Mouse (Mus musculus) left cerebral cortex, postnatal 36 days (tissue): ENCODE results near the gene Lin7a. TPM values are rescaled to one million over a fixed set of nuclear protein-coding genes. Genes with fewer than 3 reads are reported as not detected.

Experiments
- DNase-seq, 2 experiments: peaks; one replicate each; pipeline ENCODE4 v3.0.0; 2021 to 2022; ENCODE audit warnings: low spot score in 2 of 2, mixed read lengths in 1 of 2
- intact Hi-C: fragments of 180-260 bp; cut with DNase I; formaldehyde crosslinking; loops from one replicate; pipeline ENCODE4 v1.15.1; 2025
- total RNA-seq, 2 experiments: library from RNA; stranded (reverse); gene quantifications; 2 replicates each; pipeline ENCODE4 v1.2.3; 2021

Gene Lin7a
- total RNA-seq, 2 experiments from 2014 or later: 60.9 to 64.2 TPM

DNA sequence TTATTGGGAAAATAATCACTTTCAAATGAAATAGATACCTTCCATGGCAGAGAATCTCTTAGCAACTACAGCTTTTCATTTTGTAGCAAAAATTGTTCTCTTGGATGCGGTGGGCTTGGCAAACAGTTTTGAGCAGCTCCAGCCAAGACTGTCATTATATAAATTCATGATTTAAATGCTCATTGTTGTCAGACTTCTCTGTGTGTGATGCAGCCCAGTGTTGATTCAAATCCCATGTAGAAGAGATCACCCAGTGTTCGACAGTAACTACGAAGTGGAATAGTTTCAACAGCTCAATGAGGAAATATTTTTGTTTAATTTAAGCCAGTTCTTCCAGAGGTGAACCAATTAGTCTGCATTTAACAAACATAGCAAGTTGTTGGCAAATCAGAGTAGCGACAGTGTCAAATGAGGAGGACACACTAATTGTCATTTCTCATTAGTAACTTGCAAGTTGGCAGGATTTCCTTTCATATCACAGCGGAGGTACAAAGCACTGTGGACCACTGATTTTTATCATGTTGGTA, 39.5 kb downstream of the Lin7a start:
- intact Hi-C loops: no loop called here
- DNase-seq: no peak

DNA sequence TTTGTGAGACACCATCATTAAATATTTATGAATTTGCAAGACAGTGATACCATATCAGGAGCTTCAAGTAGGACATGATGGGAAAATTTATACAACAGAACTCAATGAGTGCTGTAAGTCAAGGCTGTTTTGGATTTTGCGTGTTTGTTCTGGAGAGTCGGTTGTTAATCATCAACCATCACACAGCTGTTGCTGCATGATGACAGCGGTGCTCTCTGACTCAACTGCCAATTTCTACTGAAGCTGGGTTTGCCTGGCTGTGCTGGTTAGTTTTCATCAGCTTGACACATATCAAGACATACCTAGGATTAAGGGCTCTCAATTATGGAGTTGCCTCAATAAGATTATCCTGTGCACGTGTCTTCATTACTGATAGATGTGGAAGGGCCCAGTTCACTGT, 41.1 kb downstream of the Lin7a start:
- DNase-seq: no peak
- intact Hi-C loops: no loop called here

DNA sequence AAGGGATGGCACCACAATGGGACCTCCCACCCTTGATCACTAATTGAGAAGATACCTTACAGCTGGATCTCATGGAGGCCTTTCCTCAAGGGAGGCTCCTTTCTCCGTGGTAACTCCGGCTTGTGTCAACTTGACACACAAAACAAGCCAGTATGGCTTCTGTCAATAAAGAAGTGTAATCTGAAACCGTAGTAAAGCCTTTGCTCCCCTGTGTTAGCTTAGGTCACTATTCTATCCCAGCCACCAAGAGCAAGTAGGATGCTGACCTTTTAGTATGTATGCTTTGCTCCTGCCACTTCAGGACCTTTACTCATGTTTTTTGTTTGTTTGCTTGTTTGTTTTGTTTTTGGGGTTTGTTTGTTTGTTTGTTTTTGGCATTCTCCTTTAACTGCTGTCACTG, 41.9 kb downstream of the Lin7a start:
- no peak for DNase-seq
- intact Hi-C loops: no loop called here

DNA sequence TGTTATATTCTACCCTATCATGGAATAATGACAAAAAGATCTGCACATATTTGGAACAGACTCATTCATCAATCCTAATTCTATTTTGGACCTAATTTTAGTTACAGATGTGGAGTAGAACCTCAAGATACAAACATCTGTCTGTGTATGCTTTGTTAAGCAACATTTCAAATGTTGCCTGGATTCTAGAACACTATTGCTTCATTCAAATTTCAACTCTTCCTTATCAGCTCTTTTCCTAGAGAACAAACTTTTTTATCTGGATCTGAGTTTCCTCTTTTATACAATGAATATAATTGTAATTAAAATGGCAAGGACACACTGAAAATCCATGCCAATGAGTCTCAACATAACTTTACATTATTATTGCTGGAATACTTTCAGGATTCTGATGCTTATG, 43.8 kb downstream of the Lin7a start:
- intact Hi-C loops: no loop called here
- DNase-seq: no peak

DNA sequence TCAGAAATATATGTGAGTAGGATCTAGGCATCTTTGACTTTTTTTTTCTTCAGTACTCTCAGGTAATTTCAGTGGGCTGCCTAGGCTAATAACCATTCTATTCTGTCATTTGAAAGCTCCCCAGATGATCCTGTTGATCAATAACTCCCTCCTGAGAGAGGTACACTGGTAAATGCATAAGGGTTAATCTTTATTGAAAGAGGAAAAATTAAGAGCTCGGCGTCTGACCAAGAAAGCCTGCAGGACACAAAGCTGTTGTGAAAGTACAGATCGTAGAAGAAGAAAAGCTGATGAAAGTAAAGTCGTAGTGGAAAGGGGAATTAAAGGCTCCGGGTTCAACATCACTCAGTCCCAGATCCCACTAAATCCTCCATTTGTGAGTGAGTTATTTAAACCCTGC, 44.2 kb downstream of the Lin7a start:
- DNase-seq: no peak
- intact Hi-C loops: no loop called here

DNA sequence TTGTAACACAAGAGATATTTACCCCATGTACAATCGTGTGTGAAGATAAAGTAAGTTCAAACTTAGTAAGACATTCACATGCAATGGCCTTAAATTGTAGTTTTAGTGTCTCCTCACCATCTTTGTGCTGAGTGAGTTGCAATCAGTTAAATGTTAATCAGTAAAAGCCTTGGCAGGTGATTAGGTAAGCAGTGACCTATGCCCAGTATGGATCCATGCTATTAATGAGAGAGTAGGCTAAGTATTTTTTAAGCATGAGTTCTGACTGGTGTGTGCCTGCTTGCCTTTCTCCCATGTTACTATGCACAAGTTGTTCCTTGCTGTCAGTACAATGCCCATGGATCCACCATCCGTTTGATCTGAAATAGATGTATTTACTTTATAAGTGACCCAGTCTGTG, 44.6 kb downstream of the Lin7a start:
- no peak for DNase-seq
- intact Hi-C loops: no loop called here

DNA sequence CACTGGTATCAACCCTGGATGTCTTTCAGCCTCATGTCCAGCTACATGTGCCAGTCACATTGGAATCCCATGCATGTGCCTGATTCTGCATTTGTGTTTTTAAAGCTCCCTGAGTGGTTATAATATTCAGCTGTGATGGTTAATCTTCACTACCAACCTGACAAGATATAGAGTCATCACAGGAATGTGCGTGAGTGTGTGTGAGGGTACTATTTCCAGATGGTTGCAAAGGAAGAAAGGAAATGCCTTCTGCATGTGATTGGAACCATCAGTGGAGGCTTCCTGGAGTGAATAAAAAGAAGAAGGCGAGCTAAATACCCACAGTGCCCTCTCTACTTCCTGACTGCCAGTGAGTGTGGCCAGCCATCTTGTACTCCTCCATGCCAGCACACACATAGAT, 48.2 kb downstream of the Lin7a start:
- intact Hi-C loops: no loop called here
- no peak for DNase-seq

DNA sequence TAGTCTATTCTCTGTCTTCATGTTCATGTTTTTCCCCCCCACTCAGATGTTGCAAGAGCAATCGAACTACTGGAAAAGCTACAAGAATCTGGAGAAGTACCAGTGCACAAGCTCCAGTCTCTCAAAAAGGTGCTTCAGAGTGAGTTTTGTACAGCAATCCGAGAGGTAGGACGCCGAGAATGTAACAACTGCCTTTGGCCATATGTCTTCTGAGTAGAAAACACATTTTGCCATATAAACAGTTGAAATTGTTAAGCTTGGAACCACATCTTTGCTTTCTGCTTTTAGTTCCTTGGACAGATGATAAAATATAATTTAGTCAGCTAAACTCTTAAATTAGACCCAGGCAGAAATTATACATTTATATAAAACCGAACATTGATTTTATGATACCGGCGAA, 52.4 kb downstream of the Lin7a start:
- no peak for DNase-seq
- intact Hi-C loops: no loop called here

DNA sequence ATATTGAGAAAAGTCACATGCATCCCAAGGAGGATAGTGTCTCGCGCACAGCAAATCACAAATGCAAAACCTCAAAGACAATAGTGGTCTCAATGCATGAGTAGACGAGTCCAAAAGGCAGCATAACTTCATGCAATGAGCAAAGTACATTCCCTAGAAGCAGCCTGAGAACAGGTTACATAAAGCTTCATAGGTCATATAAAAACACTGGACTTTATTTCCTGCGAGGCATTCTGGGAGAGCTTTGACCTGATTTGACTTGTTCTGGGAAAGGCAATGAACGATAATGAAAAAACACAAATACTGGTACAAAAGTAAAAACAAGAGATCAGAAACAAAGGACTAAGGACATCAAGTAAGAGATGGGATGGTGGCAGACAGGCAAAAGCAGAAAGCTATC, 54.1 kb downstream of the Lin7a start:
- DNase-seq: no peak

DNA sequence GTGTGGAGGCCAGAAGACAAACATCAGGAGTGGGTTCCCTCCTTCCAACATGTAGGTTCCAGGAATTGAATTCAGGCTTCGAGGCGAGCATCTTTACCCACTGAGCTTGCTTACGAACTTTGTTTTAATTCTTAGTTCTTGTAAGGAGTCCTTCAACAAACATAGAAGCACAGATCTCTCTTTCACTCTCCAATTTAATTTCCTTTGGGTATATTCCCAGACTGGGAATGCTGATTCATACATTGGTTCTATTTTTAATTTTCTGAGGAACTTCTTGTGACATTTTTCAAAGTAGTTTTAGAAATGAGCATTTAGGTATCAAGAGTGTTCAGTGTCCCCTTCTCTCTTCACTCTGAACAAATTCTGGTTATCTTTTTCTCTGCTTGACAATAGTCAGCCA, 68.0 kb downstream of the Lin7a start:
- intact Hi-C loops: no loop called here
- no peak for DNase-seq

More for the DNA sequence above, 54.1 kb downstream of the Lin7a start:
- intact Hi-C loops: no loop called here

DNA sequence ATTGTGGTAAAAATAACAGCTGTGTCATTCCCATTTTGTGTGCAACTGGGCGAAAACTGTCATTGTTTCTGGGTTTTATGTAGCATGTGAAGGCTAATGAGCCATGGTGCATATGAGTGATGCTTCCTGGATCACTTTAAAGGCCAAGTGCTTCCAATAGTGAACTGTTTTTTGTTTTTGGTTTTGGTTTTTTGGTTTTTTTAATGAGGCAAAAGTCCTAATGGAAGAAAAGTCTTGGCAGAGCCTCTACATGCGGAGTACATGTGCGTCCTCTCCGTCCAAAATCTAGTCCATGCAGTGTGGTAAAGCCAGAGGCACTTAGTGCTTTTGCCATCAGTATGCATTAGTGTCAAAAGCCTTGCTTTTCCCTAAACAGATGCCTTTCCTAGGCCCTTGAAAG, 69.7 kb downstream of the Lin7a start:
- intact Hi-C loops: no loop called here
- DNase-seq: no peak

DNA sequence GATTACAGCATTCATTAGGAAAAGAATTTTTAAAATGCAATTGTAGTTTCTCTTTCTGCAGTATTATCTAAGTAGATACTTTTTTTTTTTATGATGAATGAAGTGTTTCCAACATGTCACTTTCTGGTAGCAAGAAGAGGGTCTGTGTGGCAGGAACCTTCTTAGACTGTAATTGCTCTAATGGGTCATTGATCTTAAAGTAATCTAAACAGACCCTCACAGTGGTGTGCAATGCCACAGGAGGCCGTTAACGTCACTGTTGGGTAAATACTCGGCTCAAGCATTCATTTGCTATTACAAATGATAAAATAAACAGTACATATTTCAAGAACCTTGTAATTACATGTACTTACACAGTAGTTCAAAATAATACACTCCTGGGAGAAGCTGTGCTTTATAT, 72.7 kb downstream of the Lin7a start:
- intact Hi-C loops: no loop called here

DNA sequence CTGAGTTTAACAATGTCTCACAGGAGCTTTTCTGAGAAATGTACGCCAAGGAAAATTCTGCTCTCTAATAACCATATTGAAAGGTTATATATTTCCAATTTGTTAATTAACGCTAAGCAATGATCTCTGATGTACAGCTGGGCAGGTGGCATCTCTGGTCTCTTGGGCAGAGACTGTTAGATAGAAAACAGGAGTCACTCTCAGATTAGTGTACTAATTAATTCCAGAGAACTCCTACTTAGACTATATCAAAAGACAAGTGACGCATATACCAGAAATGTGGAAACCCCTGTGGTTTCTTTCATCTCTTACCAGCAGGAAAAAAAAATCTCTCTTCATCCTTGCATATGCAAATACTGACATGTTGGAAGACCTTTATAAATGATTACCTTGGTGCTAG, 76.4 kb downstream of the Lin7a start:
- intact Hi-C loops: no loop called here
- no peak for DNase-seq

More for the DNA sequence above, 72.7 kb downstream of the Lin7a start:
- no peak for DNase-seq

DNA sequence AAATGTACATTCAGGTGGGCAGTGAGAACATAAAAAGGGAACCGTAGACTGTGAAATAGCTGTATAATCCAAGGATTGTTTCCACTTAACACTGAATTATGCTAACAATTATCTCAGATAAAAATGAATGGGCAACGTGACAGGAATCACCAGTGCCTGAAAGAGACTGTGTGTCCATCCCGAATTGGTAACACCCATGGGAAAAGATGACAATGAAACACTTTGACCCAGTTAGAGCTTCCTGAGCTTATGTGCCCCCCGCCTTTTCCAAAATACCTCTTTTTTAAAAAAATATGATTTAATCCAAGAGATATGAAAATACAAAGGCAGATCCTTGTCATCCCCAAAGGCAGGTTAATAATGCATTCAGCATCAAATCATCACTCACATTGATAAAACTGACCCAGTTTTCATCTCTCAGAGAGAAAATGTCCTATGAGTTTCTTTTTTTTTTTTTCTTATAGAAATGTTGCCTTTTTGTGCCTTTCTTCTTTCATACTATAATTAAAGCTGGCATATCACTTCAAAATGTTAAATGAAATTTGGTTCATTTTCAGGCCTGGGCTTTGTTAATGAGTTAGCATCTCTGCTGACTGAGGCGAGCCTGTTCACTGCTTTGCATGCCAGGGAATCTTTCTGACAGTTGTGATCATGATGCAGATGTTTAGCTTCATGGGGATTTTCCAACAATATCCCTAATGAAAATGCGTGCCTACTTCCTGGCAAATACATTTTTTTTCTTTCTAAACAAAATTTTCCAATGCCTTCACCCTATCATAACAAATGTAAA, 80.4 kb downstream of the Lin7a start:
- DNase-seq: no peak
- intact Hi-C loops: no loop called here

DNA sequence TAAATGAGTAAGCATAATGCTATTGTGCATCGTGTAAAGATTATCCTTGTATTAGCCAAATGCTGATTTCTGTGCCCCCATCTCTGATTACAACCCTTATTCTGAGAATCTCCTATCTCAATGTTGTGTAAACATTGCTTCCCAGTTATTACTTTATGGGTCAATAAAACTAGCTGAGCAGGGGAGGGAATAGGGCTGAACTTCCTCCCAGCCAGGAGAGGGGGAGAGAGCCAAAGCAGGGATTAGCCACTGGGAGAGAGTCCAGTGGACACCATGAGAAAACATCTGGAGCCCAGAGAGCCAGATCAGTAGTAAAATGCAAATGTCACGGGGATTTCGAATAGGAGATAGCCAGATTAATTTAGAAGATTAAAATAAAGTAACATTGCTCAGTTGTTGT, 82.0 kb downstream of the Lin7a start:
- no peak for DNase-seq
- intact Hi-C loops: no loop called here

DNA sequence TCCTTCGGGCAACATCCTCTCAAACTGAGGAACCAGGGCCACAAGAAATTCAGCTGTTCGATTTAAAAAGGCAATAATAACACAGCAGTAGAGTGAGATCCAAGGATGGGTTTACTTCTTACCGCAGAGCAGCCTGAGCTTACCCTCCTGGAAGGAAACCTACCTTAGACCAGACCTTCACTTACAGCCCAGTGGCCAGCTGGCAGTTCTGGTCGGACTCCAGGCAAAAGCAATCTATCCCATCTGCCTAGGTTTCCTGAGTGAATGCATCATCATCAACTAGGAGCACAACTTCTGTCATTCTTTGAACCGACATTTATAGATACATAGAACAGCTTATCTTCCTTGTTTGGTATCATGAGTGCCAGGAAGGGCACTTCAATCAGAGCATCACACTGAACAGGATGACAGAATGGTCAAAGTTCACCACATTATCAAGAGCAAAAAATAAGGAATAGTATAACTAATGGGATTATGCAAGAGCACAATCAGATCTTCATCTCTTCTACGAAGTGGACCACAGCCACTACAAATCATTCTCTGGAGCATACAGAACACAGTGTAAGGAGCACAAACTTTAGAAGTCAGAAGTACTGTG, 87.1 kb downstream of the Lin7a start:
- intact Hi-C loops: no loop called here
- no peak for DNase-seq

DNA sequence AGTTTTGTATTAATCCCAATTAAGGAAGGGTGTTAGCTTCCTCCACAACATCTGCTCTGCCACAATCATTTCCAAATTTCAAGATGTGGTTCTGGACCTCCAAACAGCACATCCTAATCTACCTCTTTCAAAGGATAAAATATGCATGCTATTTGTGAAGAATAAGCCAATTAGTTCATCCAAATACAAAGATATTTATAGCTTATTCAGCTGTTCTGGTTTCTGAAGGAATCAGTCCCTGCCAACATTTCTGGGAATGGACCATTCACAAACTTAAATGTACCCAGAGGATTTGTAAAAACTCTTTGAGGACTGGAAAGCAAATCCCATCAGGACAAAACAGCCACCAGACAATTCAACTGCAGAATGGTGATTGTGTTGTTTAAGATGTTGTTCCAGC, 87.8 kb downstream of the Lin7a start:
- intact Hi-C loops: no loop called here
- no peak for DNase-seq

DNA sequence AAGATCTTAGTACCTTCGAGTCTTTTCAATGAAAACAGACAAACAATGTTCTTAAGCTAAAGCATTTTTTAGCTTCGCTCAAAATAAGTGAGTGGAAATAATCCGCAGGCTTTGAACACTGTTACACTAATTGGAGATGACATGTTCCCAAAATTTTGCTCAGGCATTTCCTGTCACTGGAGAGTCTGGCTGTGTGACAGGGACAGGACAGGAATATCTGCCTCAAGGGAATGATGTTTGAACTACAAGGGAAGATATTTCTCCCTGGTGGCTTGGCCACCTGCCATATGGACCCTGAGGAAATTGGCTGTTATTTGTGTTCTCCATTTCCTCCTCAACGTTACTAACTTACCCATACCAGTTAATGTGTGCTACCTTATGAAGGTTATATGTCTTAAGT, 90.1 kb downstream of the Lin7a start:
- DNase-seq: no peak
- intact Hi-C loops: no loop called here

DNA sequence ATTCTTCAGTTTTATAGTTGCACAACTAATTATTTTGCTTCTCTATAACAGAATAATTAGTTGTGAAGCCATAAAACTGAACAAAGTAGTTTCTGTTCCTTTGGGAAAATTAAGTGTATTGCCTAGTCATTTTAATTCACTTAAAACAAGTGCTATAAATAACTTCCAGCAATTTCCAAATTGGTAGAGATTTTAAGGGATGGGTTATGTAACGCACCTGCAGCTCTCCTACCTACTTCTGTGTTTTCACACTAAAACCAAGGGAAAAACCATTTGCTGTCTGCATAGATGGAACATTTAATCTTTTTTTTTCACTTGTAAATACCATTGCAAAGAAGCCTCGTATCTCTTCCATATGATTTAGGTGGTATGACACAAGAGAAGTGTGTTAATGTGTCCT, 90.5 kb downstream of the Lin7a start:
- DNase-seq: no peak
- intact Hi-C loops: no loop called here

DNA sequence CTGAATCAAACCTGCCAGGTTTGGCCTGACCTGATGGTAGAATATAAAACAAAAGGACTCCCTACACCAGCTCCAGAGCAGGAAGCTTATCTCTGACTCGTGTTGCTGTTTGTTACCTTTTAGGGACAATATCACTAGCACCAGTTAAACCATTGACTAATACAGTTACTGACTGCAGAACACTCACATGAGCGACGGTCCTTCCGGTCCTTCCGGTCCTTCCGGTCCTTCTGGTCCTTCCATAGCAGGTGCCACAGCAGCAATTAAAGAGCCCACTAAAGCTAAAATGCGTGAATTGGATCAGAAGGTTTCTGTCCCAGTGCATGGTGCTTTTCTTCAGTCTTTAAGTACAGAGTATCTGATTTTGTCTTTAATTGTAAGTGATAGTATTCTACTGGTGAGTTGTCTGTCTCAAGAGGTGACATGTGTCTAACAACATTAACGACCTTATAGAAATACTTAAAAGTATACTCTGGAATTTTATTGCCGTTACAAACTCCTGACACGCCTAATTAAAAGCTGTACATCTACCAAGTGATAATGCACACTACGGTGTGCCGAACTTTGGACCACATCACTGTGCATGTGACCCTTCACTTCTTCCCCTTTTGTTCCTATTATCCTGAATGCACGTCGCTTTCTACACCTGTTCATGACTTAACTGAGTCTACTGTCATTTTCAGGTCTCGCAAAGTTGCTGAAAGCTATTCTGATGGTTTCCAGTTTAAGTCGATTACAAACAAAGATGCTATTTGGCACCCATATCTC, 91.7 kb downstream of the Lin7a start:
- intact Hi-C loops: no loop called here
- DNase-seq: no peak

DNA sequence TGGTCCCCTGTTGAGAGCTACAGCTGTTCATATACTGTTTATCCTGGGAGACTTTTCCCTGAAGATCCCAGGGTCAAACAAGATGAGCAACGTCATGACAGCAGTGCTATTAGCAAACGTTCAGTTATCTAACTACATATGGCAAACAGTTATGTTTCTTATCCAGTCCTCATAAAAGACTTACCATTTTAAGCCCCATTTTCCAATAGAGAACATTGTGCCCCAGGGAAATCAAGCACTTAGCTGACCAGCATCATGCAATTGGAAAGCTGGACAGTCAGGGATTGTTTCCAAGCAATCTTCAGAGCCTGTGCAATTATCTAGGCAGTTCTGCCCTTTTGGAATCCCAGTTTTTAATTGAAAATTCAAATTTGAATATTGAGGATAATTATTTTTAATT, 105.7 kb downstream of the Lin7a start:
- DNase-seq: no peak
- intact Hi-C loops: no loop called here
